Mouse (Mus musculus) T-helper 17 cell (primary cell): ENCODE measurements around the gene Man1a.

ENCODE experiments used
- in situ Hi-C, 2 experiments: fragments of 300-600 bp; cut with MboI, MseI; formaldehyde crosslinking; loops; 1 replicate in 1 of 2; 2 replicates in 1 of 2; pipeline ENCODE4 v1.15.1; 2025; ENCODE audit warnings: high pct_unique_total_duplicates in 2 of 2

Man1a gene

DNA sequence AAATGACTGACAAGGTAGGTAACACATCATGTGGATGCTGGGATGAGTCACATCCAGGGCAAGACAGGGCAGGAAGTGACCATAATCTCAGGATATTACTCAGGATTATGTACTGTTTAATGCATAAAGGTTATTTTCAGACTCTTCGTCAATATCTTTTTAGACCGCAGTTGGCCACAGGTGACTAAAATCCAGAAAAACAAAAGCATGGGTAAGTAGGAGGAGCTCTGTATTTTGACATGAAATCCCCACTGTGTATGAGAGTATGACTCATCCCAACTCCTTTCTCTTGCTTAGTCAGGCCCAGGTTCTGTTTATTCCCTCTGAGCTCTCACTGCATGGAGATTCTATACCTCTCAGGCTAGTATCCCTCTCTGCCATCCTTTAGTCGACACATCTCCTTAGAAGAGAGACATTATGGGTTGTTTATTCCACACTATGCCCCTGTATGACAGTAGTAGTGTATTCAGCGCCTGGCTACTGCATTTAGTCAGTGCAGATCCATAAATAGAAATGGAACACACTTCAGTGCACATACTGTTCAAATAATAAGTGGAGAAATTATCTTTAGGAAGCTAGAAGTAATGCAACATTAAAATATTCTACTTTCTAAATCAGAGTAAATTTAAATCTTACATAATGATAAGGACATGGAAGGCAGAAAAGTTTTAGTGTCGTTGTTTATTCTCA is 49.5 kb downstream of the Man1a start:
- in situ Hi-C loops, result no loop called here

DNA sequence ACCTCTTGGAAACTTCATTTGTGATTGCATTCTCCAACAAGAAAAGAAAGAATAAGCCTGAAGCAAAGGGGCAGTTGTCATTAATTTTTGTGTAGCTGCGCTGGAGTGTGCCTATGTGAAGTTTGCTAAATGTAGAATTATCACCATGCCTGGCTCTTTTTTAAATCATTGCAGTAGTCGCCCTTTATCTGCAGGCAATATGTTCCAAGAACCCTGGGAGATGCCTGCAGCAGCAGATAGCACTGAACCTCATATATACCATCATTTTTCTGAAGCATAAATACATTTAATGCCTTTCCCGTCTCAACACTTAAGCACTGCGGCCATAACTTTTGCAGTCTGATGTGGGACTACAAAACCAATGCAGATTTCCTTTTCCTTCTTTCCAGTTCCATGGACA is 50.3 kb downstream of the Man1a start:
- in situ Hi-C loops, result no loop called here

GRCm38 (mm10) chr10:54017904-54018454 is 58.4 kb downstream of the Man1a start:
- in situ Hi-C loops, result loop anchor here in 1 of 2 experiments (25.0 kb wide), 1 partner anchor 381 kb away; the partner anchor contains the start of gene Mcm9

DNA sequence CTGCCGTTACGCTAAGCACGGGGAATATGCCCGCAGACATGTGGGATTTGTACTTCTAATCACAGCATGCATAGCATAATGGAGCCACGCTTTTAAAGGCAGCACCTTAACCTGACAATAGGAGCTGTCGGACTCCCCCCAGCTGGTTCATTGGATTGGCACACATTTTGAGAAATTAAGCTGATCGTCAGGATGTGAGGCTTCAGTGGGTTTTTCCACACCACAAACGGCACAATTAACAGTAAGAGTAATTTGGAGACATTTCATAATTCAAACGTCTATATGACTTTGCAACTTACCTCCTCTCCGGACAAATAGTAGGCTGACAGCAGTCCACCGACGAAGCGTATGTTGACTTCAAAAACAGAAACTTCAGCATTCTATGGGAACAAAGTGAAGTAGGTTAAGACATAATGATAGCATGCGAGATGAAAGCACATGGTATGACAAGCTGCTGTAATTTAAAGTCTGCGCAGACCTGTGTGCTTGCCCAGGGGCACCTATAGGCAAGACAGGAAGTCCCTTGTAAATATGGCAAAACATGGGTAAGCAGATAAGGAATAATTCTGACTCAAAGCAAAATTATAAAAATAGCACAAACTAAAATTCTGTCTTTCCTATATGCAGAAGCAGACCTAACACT is 62.2 kb downstream of the Man1a start:
- in situ Hi-C loops, result loop anchor here in 1 of 2 experiments (25.0 kb wide), 1 partner anchor 377 kb away; the partner anchor contains the start of gene Mcm9

- in situ Hi-C loops, result loop anchor here in 1 of 2 experiments (25.0 kb wide), 1 partner anchor 376 kb away; the partner anchor contains the start of gene Mcm9
Observed at GRCm38 (mm10) chr10:54013143-54013791, 63.1 kb downstream of the Man1a start.

DNA sequence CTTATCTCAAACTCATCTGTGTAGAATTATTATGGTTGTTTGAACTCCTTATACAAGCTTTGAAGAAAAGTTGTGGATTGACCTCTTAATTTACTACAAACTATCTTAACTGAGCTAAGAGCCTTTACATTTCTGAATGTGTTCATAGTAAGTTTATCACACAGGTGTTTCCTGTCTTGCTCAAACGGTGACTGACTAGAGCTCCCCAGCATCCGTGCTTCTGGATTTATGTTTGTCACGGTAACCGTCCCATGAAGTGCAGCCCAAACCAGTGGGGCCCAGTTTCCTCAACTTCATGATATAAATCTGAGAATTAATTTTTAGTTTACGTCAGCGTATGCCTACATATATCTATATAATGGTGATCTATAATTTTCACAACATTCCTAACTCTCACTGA is 67.3 kb downstream of the Man1a start:
- in situ Hi-C loops, result loop anchor here (5.0 to 25.0 kb wide), 2 partner anchors 248 to 372 kb away; partner anchors contain the start of gene Mcm9 (in 1 of the 2)

DNA sequence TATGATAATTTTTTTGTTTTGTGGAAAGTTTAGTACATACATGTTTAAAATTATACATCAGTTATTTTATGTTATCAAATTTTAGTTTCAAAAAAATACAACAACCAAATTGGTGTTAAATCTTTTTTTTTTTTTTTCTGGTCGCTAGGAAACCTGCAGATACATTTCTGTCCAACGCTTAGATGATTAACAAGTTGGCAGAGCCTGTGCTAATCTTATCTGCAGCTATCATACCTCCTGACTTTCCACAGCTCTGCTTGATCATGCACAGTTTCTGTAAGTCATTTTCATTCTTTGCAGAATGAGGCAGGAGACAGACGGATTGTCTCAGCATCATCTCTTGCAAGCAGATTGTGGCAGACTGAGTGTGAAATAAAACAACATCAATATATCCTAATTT is 69.5 kb downstream of the Man1a start:
- in situ Hi-C loops, result loop anchor here (5.0 to 25.0 kb wide), 2 partner anchors 250 to 370 kb away; partner anchors contain the start of gene Mcm9 (in 1 of the 2)

DNA sequence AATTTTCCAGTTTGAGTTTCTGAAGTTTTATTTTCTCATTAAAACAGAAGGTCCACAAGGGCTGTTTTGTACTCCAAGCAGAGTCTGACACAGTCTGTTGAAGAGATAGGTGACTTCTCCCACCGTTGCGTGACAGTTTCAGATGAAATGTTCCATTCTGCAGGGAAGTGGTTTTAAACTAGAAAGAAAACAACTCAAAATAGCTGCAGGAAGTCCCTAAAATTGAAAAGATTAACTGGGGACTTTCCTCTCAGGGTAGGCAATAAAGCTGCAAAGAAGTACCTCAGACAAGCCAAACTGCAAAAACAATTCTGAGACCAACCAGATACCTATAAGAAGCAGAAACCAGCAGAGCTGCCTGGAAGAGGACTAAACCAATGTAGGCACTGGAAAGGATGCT is 70.6 kb downstream of the Man1a start:
- in situ Hi-C loops, result loop anchor here (5.0 to 25.0 kb wide), 2 partner anchors 251 to 369 kb away; partner anchors contain the start of gene Mcm9 (in 1 of the 2)

DNA sequence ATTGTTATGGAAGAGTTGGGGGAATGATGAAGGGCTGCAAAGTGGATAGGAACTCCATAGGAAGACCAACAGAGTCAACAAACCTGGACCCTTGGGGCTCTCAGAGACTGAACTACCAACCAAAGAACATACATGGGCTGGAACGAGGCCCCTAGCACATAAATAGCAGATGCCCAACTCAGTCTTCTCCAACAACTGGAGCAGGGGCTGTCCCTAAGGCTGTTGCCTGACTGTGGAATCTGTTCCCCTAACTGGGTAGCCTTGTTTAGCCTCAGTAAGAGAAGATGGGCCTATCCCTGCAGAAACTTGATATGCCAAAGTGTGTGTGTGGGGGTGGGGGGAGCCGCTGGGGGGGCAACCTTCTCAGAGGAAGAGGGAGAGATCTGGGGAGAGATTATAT is 73.5 kb downstream of the Man1a start:
- in situ Hi-C loops, result loop anchor here in 1 of 2 experiments (25.0 kb wide), 1 partner anchor 366 kb away; the partner anchor contains the start of gene Mcm9

DNA sequence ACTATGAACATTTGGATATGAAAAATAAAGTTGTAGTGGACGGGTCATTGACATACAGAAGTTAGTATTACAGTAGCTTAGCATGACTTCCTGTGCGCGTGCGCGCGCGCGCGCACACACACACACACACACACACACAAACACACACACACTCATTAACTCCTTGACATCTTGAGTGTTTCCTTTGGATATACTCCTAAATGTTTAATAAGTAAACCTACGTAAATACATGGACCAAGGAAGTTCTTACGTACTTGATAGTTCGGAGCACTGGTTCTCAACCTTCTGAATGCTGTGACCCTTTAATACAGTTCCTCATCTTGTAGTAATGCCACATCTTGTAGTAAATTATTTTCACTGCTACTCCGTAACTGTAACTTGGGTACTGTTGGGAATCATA is 79.1 kb downstream of the Man1a start:
- in situ Hi-C loops, result loop anchor here in 1 of 2 experiments (5.0 kb wide), 1 partner anchor 45 kb away; no protein-coding TSS in a partner anchor

GRCm38 (mm10) chr10:53996216-53996615 is 80.2 kb downstream of the Man1a start:
- in situ Hi-C loops, result loop anchor here in 1 of 2 experiments (5.0 kb wide), 1 partner anchor 46 kb away; no protein-coding TSS in a partner anchor

GRCm38 (mm10) chr10:53994591-53994990 is 81.8 kb downstream of the Man1a start:
- in situ Hi-C loops, result no loop called here

GRCm38 (mm10) chr10:53990434-53990833 is 86.0 kb downstream of the Man1a start:
- in situ Hi-C loops, result no loop called here

DNA sequence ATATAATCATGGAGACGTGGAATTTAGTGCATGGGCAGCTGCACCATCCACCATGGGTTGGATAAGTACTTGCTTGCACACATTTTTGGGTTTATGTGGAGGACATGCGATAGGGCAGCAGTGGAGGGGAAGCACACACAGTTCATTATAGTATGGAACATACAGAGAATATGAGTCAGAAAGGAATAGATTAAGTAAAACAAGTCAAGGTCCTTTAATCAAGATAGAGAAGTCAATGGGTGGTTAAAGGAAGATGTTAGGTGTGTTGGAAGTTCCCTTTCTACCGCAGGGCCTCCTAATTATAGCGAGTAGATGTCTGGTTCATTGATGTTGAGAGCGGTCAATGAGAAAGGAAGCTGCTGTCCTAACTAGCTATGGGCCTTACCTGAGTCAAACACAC is 91.5 kb downstream of the Man1a start:
- in situ Hi-C loops, result no loop called here

DNA sequence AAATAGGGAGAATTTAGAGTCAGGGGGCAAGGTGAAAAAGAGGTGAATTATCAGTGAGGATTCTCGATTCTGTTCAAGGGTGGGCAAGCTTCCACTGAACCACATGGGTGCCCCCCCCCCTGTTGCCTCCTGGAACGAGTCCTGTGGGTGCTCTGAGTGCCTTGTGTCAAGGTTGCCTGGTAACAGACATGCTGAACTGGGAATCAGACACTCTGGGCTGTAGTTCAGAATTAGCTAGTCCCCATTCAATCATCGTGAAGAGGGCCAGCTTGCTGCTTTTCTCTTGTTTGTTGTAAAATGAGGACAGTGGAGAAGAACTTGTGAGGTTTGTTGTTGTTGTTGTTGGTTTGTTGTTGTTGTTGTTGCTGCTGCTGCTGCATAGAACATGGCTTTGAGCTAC is 92.3 kb downstream of the Man1a start:
- in situ Hi-C loops, result no loop called here

DNA sequence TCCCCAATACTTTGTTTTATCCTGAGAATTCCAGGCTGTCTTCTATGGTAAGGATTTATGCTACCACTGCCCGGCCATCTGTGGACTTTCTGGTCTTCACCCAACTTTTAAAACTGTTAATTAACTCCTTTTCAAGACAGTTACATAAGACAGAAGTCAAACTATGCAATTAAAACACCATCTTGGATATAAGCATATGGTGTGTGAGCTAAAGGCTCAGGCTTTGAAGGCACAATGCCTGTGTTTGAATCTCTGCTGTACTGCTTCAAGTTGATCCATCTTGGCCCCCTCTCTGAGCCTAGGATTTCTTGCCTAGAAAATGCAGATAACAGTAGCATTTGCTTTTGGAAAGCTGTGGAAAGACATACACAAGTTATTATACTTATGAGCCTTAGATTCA is 97.8 kb downstream of the Man1a start:
- in situ Hi-C loops, result no loop called here

DNA sequence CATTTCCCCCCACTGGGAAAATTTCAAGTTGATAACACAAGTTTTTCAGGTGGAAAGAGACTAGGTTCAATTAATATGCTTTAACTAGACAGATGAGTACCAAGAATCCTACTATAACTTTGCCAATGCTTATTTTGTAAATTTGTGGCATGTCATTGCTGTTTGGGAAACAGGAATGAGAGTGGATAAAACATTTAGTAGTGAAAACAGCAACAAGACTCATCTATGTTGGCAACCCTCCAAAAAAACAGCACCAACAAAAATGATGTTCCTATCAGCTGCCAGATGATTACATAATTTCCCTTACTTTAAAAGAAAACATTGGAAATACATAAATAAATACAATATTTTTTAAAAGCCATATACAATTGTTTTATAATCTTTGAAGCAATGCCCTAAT is 102.2 kb downstream of the Man1a start:
- in situ Hi-C loops, result no loop called here

DNA sequence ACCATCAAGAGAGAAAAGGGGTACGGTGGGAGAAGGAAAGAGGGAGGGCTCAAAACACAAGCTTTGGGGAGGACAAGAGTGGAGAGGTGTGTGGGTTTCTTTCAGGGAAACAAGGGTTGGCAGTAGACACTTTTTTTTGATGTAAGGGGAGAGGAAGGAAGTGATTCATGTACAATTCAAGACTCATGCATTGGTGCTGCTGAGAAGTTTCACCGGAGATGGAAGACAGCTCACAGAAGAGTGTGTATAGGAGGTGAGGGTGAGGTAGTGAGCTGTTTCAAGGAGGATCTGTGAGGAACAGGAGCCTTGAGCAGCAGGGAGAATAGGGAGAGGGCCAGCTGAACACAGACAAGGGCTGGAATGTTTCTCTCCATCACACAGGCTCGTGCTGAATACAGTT is 116.7 kb downstream of the Man1a start:
- in situ Hi-C loops, result no loop called here

- in situ Hi-C loops, result no loop called here
Observed at GRCm38 (mm10) chr10:53941597-53941996, 134.8 kb downstream of the Man1a start.

DNA sequence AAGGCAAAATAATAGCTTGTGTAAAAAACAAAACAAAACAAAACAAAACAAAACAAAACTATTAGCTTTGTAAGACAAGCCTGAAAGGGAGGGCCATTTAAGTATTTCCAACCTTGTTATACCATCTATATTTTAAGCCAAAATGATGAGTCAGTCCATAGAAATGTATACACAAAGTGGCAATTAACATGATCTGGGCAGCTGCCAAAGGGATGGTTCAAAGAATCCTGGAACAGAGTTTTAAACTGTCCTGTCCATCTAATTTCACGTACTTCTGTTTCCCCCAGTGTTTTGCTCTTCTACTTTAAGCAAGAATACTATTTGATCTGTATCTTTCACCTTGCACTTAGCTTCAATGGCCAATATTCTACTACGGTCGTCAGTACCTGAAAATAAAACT is 138.2 kb downstream of the Man1a start:
- in situ Hi-C loops, result no loop called here

GRCm38 (mm10) chr10:53936078-53936477 is 140.3 kb downstream of the Man1a start:
- in situ Hi-C loops, result no loop called here
